Mouse (Mus musculus): Measurements from ENCODE around the gene Dnajc15.

The Dnajc15 gene

GRCm38 (mm10) chr14:77864051-77864450, 10.9 kb downstream of the Dnajc15 start:
- no peak for ATAC-seq (ENCODE audit: insufficient number of reproducible peaks, low FRiP score, low TSS enrichment)

GRCm38 (mm10) chr14:77860841-77861560, 13.9 kb downstream of the Dnajc15 start:
- ATAC-seq (ENCODE audit: insufficient number of reproducible peaks, low FRiP score, low TSS enrichment) = no peak

DNA sequence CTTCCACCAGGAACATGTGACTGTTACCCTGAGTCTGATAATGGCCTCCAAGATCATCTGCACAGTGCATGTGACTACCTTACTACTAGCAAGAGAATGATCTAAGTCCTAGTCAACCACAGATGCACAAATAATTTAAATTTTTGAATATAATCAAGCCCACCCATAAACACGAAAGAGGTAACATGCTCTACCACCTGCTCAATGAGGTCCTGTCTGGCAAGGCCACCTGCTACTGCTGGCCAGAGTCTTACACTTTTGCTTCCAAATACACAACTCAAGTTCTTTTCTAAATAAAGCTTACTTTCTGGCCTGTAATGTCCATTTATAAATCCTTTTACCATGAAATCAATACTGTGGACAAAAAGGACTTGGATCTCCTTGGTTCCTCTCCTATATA, 15.0 kb downstream of the Dnajc15 start:
- no peak for ATAC-seq (ENCODE audit: insufficient number of reproducible peaks, low FRiP score, low TSS enrichment)

DNA sequence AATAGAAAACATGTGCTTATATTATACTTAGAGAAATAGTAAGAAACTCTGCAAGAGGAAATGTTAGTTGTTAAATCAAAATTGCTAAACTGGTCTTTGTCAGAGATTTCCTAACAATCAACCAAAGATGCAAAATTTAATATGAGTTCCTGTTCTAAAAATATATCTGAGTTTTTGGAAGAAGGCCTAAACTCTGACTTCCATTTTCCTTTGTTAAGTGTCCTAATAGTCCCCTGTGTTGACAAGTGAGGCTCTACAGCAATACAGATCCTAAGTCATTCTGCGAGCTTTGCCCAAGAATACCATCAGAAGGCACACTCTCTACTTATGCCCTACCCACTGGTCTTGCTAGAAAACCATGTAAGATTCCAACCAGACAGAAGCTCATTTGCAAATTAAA, 21.0 kb downstream of the Dnajc15 start:
- no peak for ATAC-seq (ENCODE audit: insufficient number of reproducible peaks, low FRiP score, low TSS enrichment)

DNA sequence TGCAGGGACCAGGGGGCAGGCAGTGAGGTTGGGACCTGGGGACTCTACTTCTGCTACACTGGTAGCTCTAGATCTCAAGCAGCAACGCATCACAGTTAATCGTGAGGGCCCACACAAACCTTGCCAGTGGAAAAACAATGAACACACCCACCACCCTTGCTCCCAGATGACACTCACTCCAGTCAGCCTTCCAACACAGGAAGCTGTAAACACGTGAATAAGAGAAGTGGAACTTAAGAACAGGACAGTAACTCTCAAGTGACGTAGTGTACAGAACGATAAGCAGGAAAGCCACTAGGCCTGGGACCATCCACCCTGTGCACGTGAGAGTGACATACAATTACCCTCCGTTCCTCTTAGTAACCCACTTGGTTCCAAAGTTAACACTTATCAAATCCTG, 25.1 kb downstream of the Dnajc15 start:
- ATAC-seq (ENCODE audit: insufficient number of reproducible peaks, low FRiP score, low TSS enrichment) = no peak

- ATAC-seq (ENCODE audit: insufficient number of reproducible peaks, low FRiP score, low TSS enrichment) = no peak
These were observed 26.6 kb downstream of the Dnajc15 start for GRCm38 (mm10) chr14:77848349-77848748.

GRCm38 (mm10) chr14:77846206-77846605, 28.7 kb downstream of the Dnajc15 start:
- ATAC-seq (ENCODE audit: insufficient number of reproducible peaks, low FRiP score, low TSS enrichment) = no peak

DNA sequence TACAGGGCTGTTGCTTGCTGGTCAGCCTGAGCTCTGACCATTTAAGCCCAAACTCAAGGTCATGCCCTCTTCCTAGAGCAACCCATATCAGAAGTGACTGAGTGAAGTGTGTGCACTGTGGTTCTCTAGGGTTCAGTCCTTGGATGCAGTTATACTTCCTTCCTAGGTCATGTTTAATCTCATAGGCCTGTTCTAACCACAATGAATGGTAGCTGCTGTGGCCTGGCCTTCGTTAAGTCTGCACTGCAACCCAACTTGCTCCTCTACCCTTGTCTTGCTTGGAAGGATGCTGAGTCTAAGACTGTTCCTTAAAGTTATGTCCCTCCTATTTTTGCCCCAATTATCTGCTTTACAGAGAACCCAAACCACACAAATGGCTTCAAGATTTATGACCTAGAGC, 29.4 kb downstream of the Dnajc15 start:
- ATAC-seq (ENCODE audit: insufficient number of reproducible peaks, low FRiP score, low TSS enrichment) = no peak

DNA sequence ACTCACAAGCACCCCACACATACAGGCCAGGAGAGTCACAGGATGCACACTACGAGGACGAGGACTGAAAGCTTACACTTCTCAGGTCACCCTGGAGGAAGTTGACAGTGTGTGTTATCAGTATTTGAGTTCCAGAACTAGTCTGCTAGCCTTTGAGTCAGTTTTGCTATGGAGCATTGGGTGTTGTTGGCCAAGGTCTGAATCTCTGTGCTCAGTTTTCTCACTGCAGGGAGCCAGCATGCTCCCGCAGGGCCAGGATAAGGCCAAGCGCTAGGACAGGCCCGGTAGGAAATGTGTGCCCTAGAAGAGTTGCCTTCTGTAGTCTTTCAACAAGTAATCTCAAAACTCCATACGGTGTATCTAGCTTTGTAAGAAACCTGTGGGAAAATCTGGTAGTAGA, 34.4 kb downstream of the Dnajc15 start:
- ATAC-seq (ENCODE audit: insufficient number of reproducible peaks, low FRiP score, low TSS enrichment) = no peak

- ATAC-seq (ENCODE audit: insufficient number of reproducible peaks, low FRiP score, low TSS enrichment) = no peak
These were observed 34.8 kb downstream of the Dnajc15 start for GRCm38 (mm10) chr14:77840078-77840477.

GRCm38 (mm10) chr14:77836794-77837193, 38.1 kb downstream of the Dnajc15 start:
- no peak for ATAC-seq (ENCODE audit: insufficient number of reproducible peaks, low FRiP score, low TSS enrichment)

GRCm38 (mm10) chr14:77832359-77832758, 42.6 kb downstream of the Dnajc15 start:
- no peak for ATAC-seq (ENCODE audit: insufficient number of reproducible peaks, low FRiP score, low TSS enrichment)

GRCm38 (mm10) chr14:77831936-77832335, 43.0 kb downstream of the Dnajc15 start:
- ATAC-seq (ENCODE audit: insufficient number of reproducible peaks, low FRiP score, low TSS enrichment) = no peak

- no peak for ATAC-seq (ENCODE audit: insufficient number of reproducible peaks, low FRiP score, low TSS enrichment)
These were observed 45.3 kb downstream of the Dnajc15 start for GRCm38 (mm10) chr14:77829673-77830072.

DNA sequence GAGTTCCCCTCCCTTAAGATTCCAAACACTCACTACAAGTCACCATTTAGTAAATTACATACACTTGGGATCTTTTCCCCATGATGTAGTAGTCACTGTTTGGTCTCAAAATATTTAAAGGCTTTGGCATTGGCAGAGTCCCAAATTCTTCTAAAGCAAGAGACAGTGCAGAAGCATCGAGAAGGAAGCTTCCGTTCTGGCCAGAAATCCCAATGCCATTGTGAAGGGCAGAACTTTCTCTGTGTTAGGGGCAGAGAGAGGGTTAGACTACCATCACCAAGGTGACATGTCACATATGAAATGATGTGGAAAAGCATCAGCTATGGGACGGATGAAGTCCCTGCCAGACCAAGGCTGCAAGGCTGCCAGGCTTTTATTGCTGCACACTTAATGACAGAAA, 49.0 kb downstream of the Dnajc15 start:
- ATAC-seq (ENCODE audit: insufficient number of reproducible peaks, low FRiP score, low TSS enrichment) = no peak

GRCm38 (mm10) chr14:77825121-77825520, 49.8 kb downstream of the Dnajc15 start:
- ATAC-seq (ENCODE audit: insufficient number of reproducible peaks, low FRiP score, low TSS enrichment) = no peak

DNA sequence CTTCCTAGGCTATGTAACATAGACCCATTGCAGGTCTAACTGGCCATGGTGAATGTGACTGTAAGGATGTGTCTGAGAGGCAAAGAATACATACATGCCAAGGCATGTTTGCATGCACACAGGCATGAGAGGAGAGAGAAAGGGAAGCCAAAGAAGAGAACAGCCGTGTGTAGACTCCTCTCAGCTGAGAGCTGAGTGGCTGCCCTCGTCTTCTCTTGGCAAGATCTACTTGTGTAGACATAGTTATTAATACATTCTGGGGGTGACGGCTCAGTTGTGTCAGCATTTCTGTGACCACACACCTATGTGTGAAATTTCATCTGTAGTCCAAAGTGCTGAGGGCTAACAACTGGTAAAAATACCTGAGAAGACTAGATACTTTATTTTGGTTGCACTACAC, 55.1 kb downstream of the Dnajc15 start:
- ATAC-seq (ENCODE audit: insufficient number of reproducible peaks, low FRiP score, low TSS enrichment) = no peak

DNA sequence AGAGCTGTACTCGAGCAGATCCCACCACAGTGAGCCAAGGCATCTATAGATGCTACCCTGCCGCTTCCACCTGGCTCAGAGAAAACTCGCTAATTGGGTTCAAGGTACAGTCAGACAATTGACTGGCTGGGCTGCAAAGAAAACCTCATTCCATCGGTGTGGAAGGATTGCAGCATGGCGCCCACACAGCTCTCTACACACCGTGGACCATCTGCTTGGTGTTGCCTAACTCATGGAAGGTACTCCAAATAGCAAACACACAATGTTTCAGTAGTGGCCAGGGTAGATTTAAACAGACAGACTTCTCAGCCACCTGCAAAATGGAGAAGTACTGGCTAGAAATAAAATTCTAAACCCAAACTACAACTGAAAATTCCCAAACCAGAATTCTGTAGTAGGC, 57.4 kb downstream of the Dnajc15 start:
- no peak for ATAC-seq (ENCODE audit: insufficient number of reproducible peaks, low FRiP score, low TSS enrichment)

DNA sequence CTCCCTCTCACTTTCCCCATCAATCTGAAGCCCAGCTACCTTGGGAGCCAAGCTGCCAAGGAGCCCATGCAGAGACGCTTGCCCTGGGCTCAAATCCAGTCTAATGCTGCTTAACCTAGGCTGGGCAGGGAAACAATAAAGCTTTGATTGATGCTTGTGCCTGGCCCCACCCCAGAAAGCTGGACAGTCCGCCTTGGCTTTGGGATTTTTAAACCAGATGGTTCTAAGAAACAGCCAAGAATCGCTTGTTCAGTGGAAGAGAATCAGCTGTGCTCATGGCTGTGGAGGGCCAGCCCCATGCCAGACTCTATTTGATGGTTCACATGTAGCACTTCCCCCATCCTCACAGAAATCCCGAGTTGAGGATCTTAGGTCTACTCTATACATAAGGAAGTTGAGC, 60.0 kb downstream of the Dnajc15 start:
- peak; percentile 33; the same call in 1 of the 2 replicates for ATAC-seq (ENCODE audit: insufficient number of reproducible peaks, low FRiP score, low TSS enrichment)

- ATAC-seq (ENCODE audit: insufficient number of reproducible peaks, low FRiP score, low TSS enrichment) = no peak
These were observed 62.0 kb downstream of the Dnajc15 start for GRCm38 (mm10) chr14:77812890-77813289.

DNA sequence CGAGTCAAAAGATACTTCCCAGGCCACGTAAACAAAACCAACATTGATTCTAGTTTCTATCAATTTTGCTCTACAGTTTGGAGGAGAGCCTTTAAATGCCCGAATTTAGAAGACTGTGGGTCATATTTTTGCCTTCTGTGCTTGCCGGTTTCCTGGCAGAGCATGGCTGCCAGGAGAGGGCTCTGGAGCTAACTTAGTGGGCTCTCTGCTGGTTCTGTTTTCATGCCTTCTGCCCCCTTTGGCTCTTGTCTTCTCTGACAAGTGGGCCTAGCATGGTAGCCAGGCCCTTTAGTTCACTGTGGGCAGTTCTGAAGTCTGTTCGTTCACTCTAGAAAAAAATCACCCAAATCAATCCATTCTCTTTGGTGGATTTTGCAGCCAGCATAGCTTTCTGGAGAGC, 63.5 kb downstream of the Dnajc15 start:
- ATAC-seq (ENCODE audit: insufficient number of reproducible peaks, low FRiP score, low TSS enrichment) = no peak

DNA sequence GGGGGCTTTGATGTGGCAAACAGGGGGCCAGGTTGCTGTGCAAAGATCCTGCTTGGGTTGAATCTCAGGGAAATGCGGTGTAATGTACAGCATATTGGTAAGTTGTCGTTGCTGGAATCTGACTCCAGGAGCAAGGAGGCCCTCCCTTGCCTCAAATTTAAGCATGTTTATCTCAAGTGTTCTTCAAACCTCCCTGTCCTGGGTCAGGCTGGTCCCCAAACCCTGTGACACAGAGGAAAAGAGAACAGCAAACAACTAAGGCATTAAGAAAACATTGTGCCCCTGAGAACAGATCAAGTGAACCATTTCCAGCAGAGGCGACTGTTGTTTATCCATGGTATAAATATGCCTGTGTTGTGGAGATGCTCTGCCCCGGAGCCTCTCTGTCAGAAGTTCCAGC, 67.1 kb downstream of the Dnajc15 start:
- no peak for ATAC-seq (ENCODE audit: insufficient number of reproducible peaks, low FRiP score, low TSS enrichment)

- no peak for ATAC-seq (ENCODE audit: insufficient number of reproducible peaks, low FRiP score, low TSS enrichment)
These were observed 68.6 kb downstream of the Dnajc15 start for GRCm38 (mm10) chr14:77806345-77806744.
